Mouse (Mus musculus) thymus, adult 2 months (tissue): ENCODE results near the gene Pla2g2c.

ENCODE experiments used
- CTCF ChIP-seq: fragments of 200-500 bp; IDR thresholded peaks from 2 replicates; pipeline ENCODE4 v1.5.1; 2012; ENCODE audit warnings: mild to moderate bottlenecking, control low read depth, low read length, moderate library complexity, borderline replicate concordance; ENCODE audit not compliant: control insufficient read depth, poor library complexity, insufficient read depth; ENCODE audit errors: extremely low read depth
- POLR2A ChIP-seq: fragments of 200-500 bp; IDR thresholded peaks from 2 replicates; pipeline ENCODE4 v1.6.1; 2012; ENCODE audit warnings: mild to moderate bottlenecking, low read length, control low read depth, moderate library complexity; ENCODE audit not compliant: control insufficient read depth, poor library complexity, insufficient read depth; ENCODE audit errors: extremely low read depth

GRCm38 (mm10) chr4:138757416-138757815, 32.8 kb downstream of the Pla2g2c start, which contains the start of gene Pla2g2f:
- TF ChIP-seq CTCF (no peak), POLR2A (no peak)
